Mouse (Mus musculus) Muller cell, postnatal 12 days (primary cell): ENCODE results near the gene Arhgap11a.

Source experiments
- DNase-seq: peaks from one replicate; pipeline ENCODE4 v3.0.0-alpha.2; 2015; ENCODE audit errors: inconsistent ontology term

Arhgap11a gene

GRCm38 (mm10) chr2:113817681-113818606, 30.5 kb downstream of the Arhgap11a start:
- peak; percentile 88 for DNase-seq

- DNase-seq, result peak; percentile 40
Observed at GRCm38 (mm10) chr2:113807640-113808039, 40.8 kb downstream of the Arhgap11a start.

DNA sequence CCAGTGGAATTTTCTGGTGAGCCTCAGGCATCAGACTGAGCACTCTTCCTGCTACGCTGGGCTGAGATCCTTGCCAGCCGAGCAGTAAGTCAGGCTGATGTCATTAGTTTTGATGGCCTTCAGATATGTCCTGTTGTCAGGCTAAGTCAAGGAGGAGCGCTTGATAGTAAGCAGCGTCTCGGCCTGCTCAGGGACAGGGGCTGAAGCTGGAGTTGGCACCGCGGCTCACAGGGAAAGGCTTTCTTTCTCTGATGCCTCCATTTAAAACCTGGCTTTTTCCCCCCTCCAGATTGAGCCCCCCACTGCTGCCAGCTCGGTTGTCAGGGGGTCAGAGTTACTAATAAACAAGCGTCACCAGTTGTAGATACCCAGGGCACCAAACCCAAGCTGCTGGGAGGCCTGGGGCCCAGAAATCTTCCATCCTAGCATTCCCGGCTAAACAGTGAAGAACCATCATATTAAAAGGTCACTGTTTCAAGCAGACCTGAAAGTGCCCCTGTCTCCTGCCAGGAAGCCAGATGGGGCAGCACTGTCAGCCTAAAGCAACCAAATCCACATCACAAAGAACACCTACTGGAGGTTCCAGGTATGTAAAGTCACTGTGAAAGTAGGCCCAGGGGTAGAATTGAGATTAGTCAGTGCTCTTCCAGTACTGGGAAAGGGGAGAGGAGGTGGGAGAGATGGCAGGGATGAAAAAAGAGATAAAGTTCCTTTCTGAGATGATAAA, 41.4 kb downstream of the Arhgap11a start:
- no peak for DNase-seq

- no peak for DNase-seq
Observed at GRCm38 (mm10) chr2:113805765-113806164, 42.7 kb downstream of the Arhgap11a start.

DNA sequence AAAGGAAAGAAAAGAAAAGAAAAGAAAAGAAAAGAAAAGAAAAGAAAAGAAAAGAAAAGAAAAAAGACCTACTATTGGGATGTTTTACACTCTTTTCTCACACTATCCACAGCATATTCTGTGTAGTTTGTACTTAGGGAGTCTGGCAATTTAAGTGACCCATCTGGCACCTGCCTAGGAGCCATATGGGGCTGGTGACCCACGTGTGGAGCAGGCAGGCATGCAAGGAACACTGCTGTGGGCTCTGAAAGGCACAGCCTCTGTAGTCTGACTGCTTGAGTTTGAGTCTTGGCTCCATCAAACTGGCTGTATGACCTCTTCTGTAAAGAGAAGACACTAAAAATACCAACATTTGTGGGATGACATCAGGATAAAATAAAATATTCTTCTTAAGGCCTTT, 44.7 kb downstream of the Arhgap11a start:
- no peak for DNase-seq

DNA sequence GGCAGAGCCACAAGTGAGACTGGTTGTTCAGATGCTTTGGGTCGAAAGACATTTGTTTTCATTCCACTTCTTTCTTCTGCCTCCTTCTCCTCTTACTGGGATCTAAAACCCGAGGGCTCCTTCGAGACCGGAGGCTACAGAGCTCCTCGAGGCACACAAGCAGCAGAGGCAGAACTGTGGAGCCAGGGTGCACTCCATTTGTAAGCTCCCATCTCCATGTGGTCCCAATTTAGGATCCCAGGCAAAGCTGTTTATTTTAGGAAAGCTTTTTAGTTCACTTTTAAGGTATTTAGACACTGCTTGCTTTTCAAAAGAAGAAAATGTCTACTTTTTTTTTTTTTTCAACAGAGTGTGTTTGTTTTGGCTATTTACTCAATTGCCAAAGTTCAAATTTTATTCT, 47.6 kb downstream of the Arhgap11a start:
- no peak for DNase-seq

DNA sequence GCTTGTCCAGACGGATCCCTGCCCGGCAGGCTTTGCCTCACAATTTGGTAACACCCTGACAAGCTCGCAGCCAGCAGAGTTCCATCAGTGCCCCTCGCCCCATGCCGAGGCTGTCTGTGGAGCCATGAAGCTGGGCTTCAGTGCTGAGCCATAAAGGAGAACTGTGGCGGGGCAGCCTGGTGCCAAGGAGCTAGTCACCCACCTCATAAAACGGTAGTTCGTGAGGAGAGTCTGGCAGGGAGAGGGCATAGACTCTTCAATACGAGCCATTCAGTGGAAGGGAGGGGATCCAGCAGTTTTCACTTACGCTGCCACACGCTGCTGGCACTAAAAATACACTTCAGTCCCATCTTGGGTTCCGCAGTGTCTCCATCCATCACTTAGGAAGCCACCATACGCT, 49.9 kb downstream of the Arhgap11a start:
- no peak for DNase-seq

DNA sequence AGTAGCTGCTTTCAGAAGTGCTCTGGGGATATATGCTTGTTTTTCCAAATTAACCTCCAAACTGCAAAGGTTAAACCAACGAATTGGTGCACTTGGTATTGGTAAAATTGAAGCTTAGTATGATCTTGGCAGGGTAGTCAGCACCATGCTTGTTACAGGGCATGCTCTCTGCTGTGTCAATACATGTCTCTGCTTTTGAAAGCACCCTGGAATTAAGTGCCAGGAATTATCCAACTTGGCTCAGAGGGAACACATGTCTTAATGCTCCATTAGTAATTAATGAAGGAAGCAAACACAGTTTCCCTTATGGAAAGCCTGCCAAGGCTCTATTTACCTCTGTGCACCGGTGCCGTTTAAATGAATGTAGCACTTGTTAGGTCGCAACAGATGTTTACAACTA, 53.3 kb downstream of the Arhgap11a start:
- DNase-seq, result no peak

- DNase-seq, result no peak
Observed at GRCm38 (mm10) chr2:113793521-113793920, 54.9 kb downstream of the Arhgap11a start.

GRCm38 (mm10) chr2:113788821-113789387, 59.6 kb downstream of the Arhgap11a start:
- no peak for DNase-seq

DNA sequence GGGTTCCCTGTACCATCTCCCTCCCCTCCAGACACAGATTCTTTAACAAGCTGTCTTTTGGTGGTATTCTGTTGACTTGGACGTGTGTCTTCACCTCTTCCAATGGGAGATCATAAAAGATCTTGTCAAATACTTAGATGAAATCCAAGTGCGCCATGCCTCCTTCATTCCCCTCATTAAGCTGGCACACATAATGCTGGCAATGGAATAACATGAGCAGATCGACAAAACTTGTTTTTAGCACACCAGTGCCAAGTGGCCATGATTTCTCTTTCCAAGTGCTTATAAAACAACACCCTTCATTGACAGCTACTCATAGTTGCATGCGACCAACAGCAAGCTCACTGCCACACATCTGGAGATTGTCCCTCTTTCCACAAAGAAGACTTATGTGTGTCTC, 60.6 kb downstream of the Arhgap11a start:
- DNase-seq, result no peak

DNA sequence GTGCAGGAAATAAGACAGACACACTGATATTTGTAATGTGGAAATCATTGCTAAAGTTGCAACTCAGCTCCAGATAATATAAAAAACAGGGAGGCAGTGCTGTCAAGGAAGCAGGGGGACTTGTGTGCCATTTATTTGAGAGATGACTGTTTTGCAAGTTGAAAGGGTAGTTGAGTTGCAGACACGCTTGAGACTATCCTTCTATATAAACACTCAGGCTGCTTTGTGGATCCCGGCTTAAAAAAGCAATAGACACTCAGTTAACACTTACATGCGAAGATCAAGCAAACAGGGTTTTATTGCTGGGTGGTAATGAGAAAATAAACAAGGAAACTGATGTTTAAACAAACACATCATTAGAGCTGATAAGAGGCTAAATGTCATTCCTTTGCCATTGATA, 63.6 kb downstream of the Arhgap11a start:
- DNase-seq, result no peak

- peak; percentile 85 for DNase-seq
Observed at GRCm38 (mm10) chr2:113781521-113781920, 66.9 kb downstream of the Arhgap11a start.
